In genomic region chr2:178241374-178241773, GRCm38 (mm10) we compare ENCODE assay signal across 12 mouse cellular contexts.
DNase-seq lines count a peak whose midpoint lies in the region; ATAC-seq and TF ChIP-seq lines count a peak whose summit lies in the region.
"Had no signal": no experiment of that assay in that cellular context is flagged by ENCODE, and none has a peak within 500 bp of the region (broad histone marks: within the 10 kb centered on the region; RNA-seq: fewer than 3 reads in every experiment).

No protein-coding gene starts in this region.

- WGBS in forebrain, postnatal 0 days = 76% methylated on average over 3 of the region's 3 CpGs
- 63% methylated on average over 3 of the region's 3 CpGs for WGBS in midbrain, embryonic 12.5 days

- TF ChIP-seq CTCF in forebrain, postnatal 0 days (IDR thresholded peaks at IDR 0.05; ENCODE audit: low read depth) = no peak

- intact Hi-C loops in left cerebral cortex, postnatal 4 days (cut with DNase I) = no loop called here

- H3K4me1 ChIP-seq in forebrain, postnatal 0 days (ENCODE audit: insufficient read depth) = no peaks in the 10 kb centered on the region
- peaks cover 5% of the 10 kb centered on the region; the same call in 1 of the 2 replicates for H3K4me1 ChIP-seq in midbrain, embryonic 12.5 days

- H3K36me3 ChIP-seq in forebrain, postnatal 0 days (ENCODE audit: insufficient read depth) = no peaks in the 10 kb centered on the region
- no peaks in the 10 kb centered on the region for H3K36me3 ChIP-seq in midbrain, embryonic 12.5 days

- no peak overlapping the region for H3K27ac ChIP-seq in forebrain, postnatal 0 days (ENCODE audit: low read depth, low read length)
- H3K27ac ChIP-seq in midbrain, embryonic 12.5 days (replicated peaks) = 0 out of 2 replicates have a peak overlapping the region, but pooled peaks have one; percentile 3
- H3K27ac ChIP-seq: kidney, postnatal 0 days had no signal

- H3K9ac ChIP-seq in forebrain, postnatal 0 days = no peak overlapping the region
- H3K9ac ChIP-seq in midbrain, embryonic 12.5 days (replicated peaks) = no peak overlapping the region

- no peaks in the 10 kb centered on the region for H3K9me3 ChIP-seq in forebrain, postnatal 0 days (ENCODE audit: low read length)
- H3K9me3 ChIP-seq in midbrain, embryonic 12.5 days = no peaks in the 10 kb centered on the region

- ATAC-seq in forebrain, postnatal 0 days = peak; percentile 69; the same call in 1 of the 2 replicates
- ATAC-seq in midbrain, embryonic 12.5 days (ENCODE audit: low FRiP score, low read depth) = peak; percentile 45; the same call in 1 of the 2 replicates

- no peak overlapping the region for H3K4me3 ChIP-seq in forebrain, postnatal 0 days (ENCODE audit: low read depth, low read length)
- H3K4me3 ChIP-seq in midbrain, embryonic 12.5 days = no peak overlapping the region

- DNase-seq in Muller cell, postnatal 12 days (ENCODE audit: inconsistent ontology term) = peak; percentile 4
- DNase-seq in R1 (ENCODE audit: low read depth, low spot score) = peak; percentile 3
- DNase-seq in forebrain, postnatal 0 days = no peak
- DNase-seq in heart, adult 11 months = no peak
- DNase-seq in kidney, postnatal 14 days = no peak
- no peak for DNase-seq in right cerebral cortex, postnatal 4 days
- no peak for DNase-seq in left cerebral cortex, postnatal 4 days
- DNase-seq: heart, postnatal 14 days; liver; lung, postnatal 10 days had no signal

- H3K4me2 ChIP-seq in forebrain, postnatal 0 days (ENCODE audit: low read depth) = no peak overlapping the region
- no peak overlapping the region for H3K4me2 ChIP-seq in midbrain, embryonic 12.5 days (replicated peaks)

- H3K27me3 ChIP-seq in forebrain, postnatal 0 days (ENCODE audit: insufficient read depth, low read length) = no peaks in the 10 kb centered on the region
- H3K27me3 ChIP-seq in midbrain, embryonic 12.5 days = no peaks in the 10 kb centered on the region

Comparison
In these comparisons a context has a peak if more than half of its experiments do, and no peak if none do; other contexts are left out.
1. DNase-seq: peak in Muller cell, postnatal 12 days (single experiment) and R1 (single experiment); none in forebrain, postnatal 0 days (single experiment), heart, adult 11 months (single experiment), kidney, postnatal 14 days (single experiment), right cerebral cortex, postnatal 4 days (single experiment) and left cerebral cortex, postnatal 4 days (single experiment).